Mouse (Mus musculus) thymus, postnatal 10 days (tissue): ENCODE measurements around the gene Pkp4.

Experiments used
- DNase-seq, 2 experiments: peaks; one replicate each; pipeline ENCODE4 v3.0.0; 2021; ENCODE audit warnings: low spot score in 2 of 2

Gene Pkp4

DNA sequence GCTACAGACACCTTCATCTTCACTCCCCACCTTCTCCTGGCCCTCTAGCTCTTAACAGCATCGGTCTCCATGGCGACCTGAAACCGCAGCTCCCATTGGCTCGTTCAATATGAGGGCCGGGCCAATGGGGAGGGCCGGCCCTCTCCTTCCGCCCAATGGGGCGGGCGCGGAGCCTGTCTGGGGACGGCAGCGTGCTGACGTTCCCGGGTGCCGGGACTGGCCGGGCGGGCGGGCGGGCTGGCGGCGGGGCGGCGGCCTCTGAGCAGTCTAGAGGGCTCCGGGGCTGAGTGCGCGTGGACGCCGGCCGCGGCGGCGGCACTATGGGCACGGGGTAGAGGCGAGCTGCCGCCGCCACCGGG lies at the start of gene Pkp4, which contains the start of gene Ccdc148:
Gene Pkp4, plus strand, starts transcription at position 246 of the 359 bp plus-strand sequence.
Gene Ccdc148, minus strand, starts transcription at position 79 of the 359 bp plus-strand sequence.
- DNase-seq: peak; percentile 88 to 89

DNA sequence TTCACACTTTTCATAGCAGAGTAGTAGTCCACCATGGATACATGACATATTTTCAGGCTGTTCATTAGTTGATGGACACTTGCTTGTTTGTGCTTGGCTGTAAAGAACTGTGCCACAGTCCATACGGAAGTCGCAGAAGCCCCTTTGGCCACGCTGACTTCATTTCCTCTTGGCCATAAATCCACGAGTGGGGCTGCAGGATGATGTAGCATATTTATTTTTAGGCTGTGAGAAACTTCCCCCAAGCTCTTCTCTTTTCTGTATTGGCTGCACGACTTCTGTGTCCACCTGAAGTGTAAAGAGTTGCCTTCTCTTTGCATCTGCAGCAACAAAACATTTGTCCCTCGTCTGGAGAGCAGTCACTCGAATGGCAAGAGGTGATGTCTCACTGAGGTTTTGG lies 31.6 kb upstream of the Pkp4 start:
- no peak for DNase-seq

DNA sequence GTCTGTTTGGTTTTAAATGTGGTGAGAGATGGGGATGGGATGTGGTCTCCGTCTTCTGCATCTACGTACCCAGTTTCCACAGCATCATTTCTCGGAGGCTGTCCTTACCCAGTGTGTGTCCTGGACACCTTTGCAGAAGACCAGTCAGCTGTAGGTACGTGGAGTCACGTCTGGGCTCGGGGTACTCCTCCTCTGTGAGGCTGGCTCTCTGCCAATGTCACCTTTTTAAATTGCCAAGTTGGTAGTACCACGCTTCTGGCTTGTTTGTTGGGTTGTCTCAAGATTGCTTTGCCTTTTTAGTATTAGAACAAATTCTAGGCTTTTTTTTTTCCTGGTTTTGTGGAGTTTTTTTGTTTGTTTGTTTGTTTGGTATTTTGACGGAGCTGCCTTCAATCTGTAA lies 30.8 kb upstream of the Pkp4 start:
- no peak for DNase-seq

GRCm38 (mm10) chr2:59131044-59131443 lies 29.6 kb upstream of the Pkp4 start:
- no peak for DNase-seq

DNA sequence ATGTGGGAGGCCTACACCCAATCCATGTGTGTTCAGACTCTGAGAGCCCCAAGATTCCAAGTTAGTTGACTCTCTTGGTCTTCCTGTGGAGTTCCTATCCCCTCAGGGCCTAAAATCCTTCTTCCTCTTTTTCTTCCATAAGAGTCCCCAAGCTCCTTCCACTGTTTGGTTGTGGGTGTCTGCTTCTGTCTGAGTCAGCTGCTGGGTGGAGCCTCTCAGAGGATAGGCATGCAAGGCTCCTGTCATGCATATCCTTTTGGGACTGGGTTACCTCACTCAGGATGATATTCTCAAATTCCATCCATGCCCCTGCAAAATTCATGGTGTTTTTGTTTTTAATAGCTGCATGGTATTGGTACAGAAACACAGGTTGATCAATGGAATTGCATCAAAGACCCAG lies 5.2 kb upstream of the Pkp4 start:
- no peak for DNase-seq

GRCm38 (mm10) chr2:59158117-59158516 lies 2.5 kb upstream of the Pkp4 start:
- no peak for DNase-seq

DNA sequence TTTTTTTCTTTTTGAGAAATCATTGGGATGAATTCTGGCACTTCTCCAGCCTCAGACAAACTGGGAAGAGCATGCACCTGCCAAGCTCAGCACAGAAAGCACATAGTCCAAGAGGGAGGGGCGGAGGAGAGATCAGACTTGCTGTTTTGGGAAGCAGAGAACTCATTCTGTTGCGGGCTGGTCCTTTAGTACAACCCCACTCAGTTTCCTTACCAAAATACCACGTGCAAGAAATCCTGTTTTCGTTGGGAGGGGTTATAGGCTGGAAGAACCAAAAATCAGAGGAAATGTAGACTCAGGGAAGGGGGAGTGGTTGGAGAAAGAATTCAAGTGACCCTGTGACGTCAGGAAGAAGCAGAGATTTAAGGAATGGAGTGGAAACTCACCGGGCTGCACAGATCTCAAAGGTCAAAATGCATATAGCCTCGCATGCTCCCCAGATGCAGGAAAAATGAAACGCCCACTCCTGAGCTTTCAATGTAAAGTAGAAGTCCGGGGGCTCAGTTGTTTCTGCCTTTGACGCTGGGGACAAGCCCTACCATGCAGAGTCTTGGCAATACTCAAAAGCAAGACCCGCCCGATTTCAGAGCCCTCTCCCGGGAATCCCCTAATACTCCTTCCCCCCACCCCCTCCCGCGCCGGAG lies 567 bp upstream of the Pkp4 start:
- no peak for DNase-seq

DNA sequence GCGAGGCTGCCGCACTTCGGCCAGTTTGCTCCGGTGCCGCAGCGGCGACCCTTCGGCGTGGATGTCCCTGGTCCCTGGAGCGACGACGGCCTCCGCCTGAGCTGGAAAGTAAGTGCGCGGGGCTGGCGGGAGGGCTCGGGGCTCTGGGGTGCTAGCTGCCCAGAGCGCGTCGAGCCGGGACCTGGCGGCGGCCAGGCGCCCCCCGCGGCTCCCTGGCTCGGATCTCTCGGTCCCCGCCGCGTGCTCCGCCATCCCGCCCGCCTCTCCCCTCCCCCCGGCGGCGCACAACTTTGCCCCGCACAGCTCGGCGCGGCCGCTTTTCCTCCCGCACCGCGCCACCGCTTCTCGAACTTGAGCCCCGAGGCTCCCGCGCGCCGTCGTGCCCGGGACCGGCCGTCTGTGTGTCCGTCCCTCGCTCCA lies 381 bp downstream of the Pkp4 start:
- peak; percentile 23 to 34 for DNase-seq

GRCm38 (mm10) chr2:59161441-59162284 lies 1.0 kb downstream of the Pkp4 start:
- peak; percentile 56 to 60 for DNase-seq

GRCm38 (mm10) chr2:59162285-59162600 lies 1.6 kb downstream of the Pkp4 start:
- DNase-seq: no peak

GRCm38 (mm10) chr2:59166976-59167375 lies 6.3 kb downstream of the Pkp4 start:
- DNase-seq: no peak

DNA sequence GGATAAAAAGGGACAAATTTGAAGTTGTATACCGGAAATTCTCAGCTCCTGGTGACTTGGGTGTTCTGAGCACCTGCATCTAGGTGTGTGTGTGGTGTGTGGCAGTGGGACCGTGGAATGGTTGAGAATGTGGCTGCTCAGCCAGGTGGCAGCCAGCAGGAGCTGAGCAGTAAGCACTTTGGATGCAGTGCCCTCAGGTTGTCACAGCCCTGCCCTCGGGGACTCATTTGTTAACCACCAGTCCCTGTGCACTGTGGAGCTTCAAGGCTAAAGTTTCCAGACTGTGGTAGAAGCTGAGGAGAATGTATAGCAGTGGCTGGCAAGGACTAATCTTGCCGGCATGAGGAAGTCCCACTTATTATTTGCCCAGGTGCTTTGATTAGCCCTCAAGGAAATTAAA lies 7.2 kb downstream of the Pkp4 start:
- no peak for DNase-seq

- no peak for DNase-seq
Measured at GRCm38 (mm10) chr2:59169572-59170207, 9.0 kb downstream of the Pkp4 start.

- no peak for DNase-seq
Measured at GRCm38 (mm10) chr2:59170208-59170589, 9.5 kb downstream of the Pkp4 start.

DNA sequence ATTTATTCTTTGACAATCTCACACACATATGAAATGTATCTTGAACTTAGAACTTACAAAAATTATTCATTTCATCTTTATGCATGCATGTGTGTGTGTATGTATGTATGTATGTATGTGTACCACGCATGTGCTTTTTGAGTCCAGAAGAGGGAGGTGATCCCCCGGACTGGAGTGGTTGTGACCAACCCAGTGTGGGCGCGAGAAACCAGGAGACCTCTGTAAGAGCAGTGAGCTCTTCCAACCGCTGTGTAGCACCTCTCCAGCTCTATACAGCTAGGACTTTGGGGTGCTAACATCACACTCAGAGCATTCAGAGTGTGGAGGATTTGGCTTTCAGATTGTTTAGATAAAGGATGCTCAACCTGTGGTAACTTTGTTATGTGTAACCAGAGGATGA lies 9.9 kb downstream of the Pkp4 start:
- DNase-seq: no peak

DNA sequence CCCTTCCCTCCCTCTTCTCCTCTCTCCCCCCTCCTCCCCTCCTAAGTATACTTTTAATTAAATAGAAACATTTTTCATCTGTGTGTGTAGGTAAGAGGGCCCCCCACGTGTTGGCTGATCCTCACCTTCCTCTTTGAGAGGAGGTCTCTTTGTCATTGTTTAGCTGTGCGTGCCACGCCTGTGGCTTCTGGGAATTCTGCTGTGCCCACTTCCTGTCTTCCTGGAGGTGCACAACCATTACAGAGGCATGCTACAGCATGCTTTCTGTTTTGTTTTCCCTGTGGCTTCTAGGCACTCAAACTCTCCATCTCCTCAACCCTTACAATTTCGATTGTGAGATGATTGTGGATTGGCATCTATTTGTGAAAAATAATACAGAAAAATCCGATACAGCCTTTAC lies 10.9 kb downstream of the Pkp4 start:
- DNase-seq: no peak

GRCm38 (mm10) chr2:59175926-59176325 lies 15.3 kb downstream of the Pkp4 start:
- DNase-seq: no peak

- no peak for DNase-seq
Measured at GRCm38 (mm10) chr2:59178191-59178590, 17.5 kb downstream of the Pkp4 start.

DNA sequence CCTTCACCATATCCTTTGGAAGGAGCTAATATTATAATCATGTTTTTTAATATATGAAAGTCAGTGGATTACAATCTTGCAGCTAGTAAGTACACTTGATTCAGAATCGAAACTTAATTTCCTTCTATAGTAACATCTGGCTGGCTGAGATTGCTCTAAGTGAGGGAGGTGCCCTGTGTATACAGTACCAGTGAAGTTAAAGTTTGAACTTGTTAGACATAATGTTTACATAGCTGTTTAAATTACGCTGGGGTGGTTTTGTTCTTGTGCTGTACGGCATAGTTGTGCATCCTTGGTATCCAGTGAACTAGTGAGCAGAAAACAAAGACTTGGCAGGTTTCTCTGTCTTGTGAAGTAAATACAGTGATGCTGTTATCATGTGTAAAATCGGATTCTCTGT lies 18.3 kb downstream of the Pkp4 start:
- no peak for DNase-seq

- DNase-seq: no peak
Measured at GRCm38 (mm10) chr2:59179487-59179886, 18.8 kb downstream of the Pkp4 start.

- no peak for DNase-seq
Measured at GRCm38 (mm10) chr2:59181321-59182113, 20.9 kb downstream of the Pkp4 start.

- no peak for DNase-seq
Measured at GRCm38 (mm10) chr2:59183541-59183940, 22.9 kb downstream of the Pkp4 start.
